Mouse (Mus musculus) megakaryocyte, embryonic 14.5 days (primary cell): ENCODE measurements around the gene Xpnpep1.

Source experiments
- FLI1 ChIP-seq: IDR thresholded peaks from 2 replicates; pipeline ENCODE4 v1.6.1; 2012; ENCODE audit warnings: low read length, inconsistent platforms, mixed read lengths
- GATA1 ChIP-seq: IDR thresholded peaks from 3 replicates; pipeline ENCODE4 v1.6.1; 2012; ENCODE audit warnings: mixed read lengths, low read length, inconsistent platforms, borderline replicate concordance

DNA sequence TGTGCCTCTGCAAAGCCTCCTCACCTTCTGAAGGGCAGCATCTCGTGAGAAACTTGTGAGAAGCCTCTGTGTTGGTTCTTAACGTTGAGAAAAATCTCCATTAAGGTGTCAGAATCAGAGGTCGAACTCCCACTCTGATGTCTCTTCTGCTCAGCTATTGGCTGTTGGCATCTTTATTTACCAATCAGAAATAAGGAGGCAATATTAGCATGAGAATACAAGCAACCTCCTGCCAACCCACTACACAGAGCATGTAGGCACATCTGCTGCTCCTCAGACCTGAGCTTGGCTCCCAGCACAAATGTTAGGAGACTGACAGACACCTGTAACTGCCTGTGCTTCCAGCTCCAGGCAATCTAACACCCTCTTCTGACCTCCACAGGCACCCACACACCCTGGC lies 22.0 kb upstream of the Xpnpep1 start:
- no peak for TF ChIP-seq GATA1
- TF ChIP-seq FLI1: no peak
